13 mouse cellular contexts compared by ENCODE assay signal in genomic region chr14:93885551-93886084, GRCm38 (mm10). TPM values are rescaled to one million over a fixed set of nuclear protein-coding genes. Genes with fewer than 3 reads are reported as not detected.
A peak's percentile ranks its signal among the peaks of the same experiment; 100 is the strongest.
DNase-seq lines count a peak whose midpoint lies in the region; ATAC-seq lines count a peak whose summit lies in the region.
"Had no signal": no experiment of that assay in that cellular context is flagged by ENCODE, and none has a peak within 500 bp of the region (broad histone marks: within the 10 kb centered on the region; RNA-seq: fewer than 3 reads in every experiment).

No protein-coding gene starts in this region.

- H3K4me1 ChIP-seq in hindbrain, embryonic 12.5 days: peaks cover 25% of the 10 kb centered on the region
- no peaks in the 10 kb centered on the region for H3K4me1 ChIP-seq in hindbrain, embryonic 11.5 days (replicated peaks; ENCODE audit: control insufficient read depth, insufficient read depth, low read length)
- peaks cover 51% of the 10 kb centered on the region for H3K4me1 ChIP-seq in midbrain, embryonic 13.5 days (replicated peaks)
- 0 out of 2 replicates have a peak, but pooled peaks cover 2% of the 10 kb centered on the region for H3K4me1 ChIP-seq in midbrain, embryonic 11.5 days (ENCODE audit: control insufficient read depth, insufficient read depth, low read length)
- H3K4me1 ChIP-seq in hindbrain, embryonic 15.5 days (replicated peaks): peaks cover 45% of the 10 kb centered on the region
- H3K4me1 ChIP-seq in neural tube, embryonic 13.5 days (replicated peaks): peaks cover 70% of the 10 kb centered on the region
- H3K4me1 ChIP-seq: liver, embryonic 12.5 days had no signal

- WGBS in hindbrain, embryonic 12.5 days: 82% methylated on average over 11 of the region's 11 CpGs
- 80% methylated on average over 11 of the region's 11 CpGs for WGBS in hindbrain, embryonic 11.5 days
- 85% methylated on average over 11 of the region's 11 CpGs for WGBS in midbrain, embryonic 13.5 days
- 84% methylated on average over 11 of the region's 11 CpGs for WGBS in midbrain, embryonic 11.5 days
- 83% methylated on average over 11 of the region's 11 CpGs for WGBS in hindbrain, embryonic 15.5 days
- 78% methylated on average over 11 of the region's 11 CpGs for WGBS in neural tube, embryonic 13.5 days

- peak overlapping the region; percentile 28; the same call in 1 of the 2 replicates for H3K4me2 ChIP-seq in hindbrain, embryonic 12.5 days (replicated peaks)
- no peak overlapping the region for H3K4me2 ChIP-seq in hindbrain, embryonic 11.5 days (replicated peaks; ENCODE audit: low read depth, low read length)
- H3K4me2 ChIP-seq in midbrain, embryonic 13.5 days (replicated peaks): peak overlapping the region; percentile 74
- H3K4me2 ChIP-seq in midbrain, embryonic 11.5 days: no peak overlapping the region
- H3K4me2 ChIP-seq in hindbrain, embryonic 15.5 days: peak overlapping the region; percentile 80
- H3K4me2 ChIP-seq in neural tube, embryonic 13.5 days: peak overlapping the region; percentile 68
- H3K4me2 ChIP-seq: heart, embryonic 15.5 days; liver, embryonic 12.5 days had no signal

- H3K9ac ChIP-seq in hindbrain, embryonic 12.5 days: no peak overlapping the region
- H3K9ac ChIP-seq in hindbrain, embryonic 11.5 days (ENCODE audit: low read depth, low read length): no peak overlapping the region
- no peak overlapping the region for H3K9ac ChIP-seq in midbrain, embryonic 13.5 days (replicated peaks)
- no peak overlapping the region for H3K9ac ChIP-seq in midbrain, embryonic 11.5 days (ENCODE audit: low read length)
- H3K9ac ChIP-seq in hindbrain, embryonic 15.5 days: no peak overlapping the region
- H3K9ac ChIP-seq in neural tube, embryonic 13.5 days: no peak overlapping the region
- H3K9ac ChIP-seq: heart, embryonic 15.5 days; liver, embryonic 12.5 days had no signal

- H3K36me3 ChIP-seq in hindbrain, embryonic 12.5 days: 0 out of 2 replicates have a peak, but pooled peaks cover 4% of the 10 kb centered on the region
- H3K36me3 ChIP-seq in hindbrain, embryonic 11.5 days (ENCODE audit: control insufficient read depth, insufficient read depth, low read length): no peaks in the 10 kb centered on the region
- H3K36me3 ChIP-seq in midbrain, embryonic 13.5 days: no peaks in the 10 kb centered on the region
- no peaks in the 10 kb centered on the region for H3K36me3 ChIP-seq in midbrain, embryonic 11.5 days (ENCODE audit: control insufficient read depth, insufficient read depth, low read length)
- no peaks in the 10 kb centered on the region for H3K36me3 ChIP-seq in hindbrain, embryonic 15.5 days
- H3K36me3 ChIP-seq in neural tube, embryonic 13.5 days: peaks cover 9% of the 10 kb centered on the region
- H3K36me3 ChIP-seq: heart, embryonic 15.5 days; liver, embryonic 12.5 days had no signal

- no peak overlapping the region for H3K27ac ChIP-seq in hindbrain, embryonic 12.5 days
- H3K27ac ChIP-seq in hindbrain, embryonic 11.5 days (ENCODE audit: low read depth, low read length): no peak overlapping the region
- no peak overlapping the region for H3K27ac ChIP-seq in midbrain, embryonic 13.5 days
- H3K27ac ChIP-seq in midbrain, embryonic 11.5 days (ENCODE audit: low read depth, low read length): no peak overlapping the region
- H3K27ac ChIP-seq in hindbrain, embryonic 15.5 days (replicated peaks): no peak overlapping the region
- no peak overlapping the region for H3K27ac ChIP-seq in neural tube, embryonic 13.5 days (replicated peaks)
- H3K27ac ChIP-seq: heart, embryonic 15.5 days; liver, embryonic 12.5 days had no signal

- no peak for ATAC-seq in hindbrain, embryonic 12.5 days (ENCODE audit: low FRiP score)
- no peak for ATAC-seq in hindbrain, embryonic 11.5 days (ENCODE audit: low FRiP score)
- no peak for ATAC-seq in midbrain, embryonic 13.5 days
- no peak for ATAC-seq in midbrain, embryonic 11.5 days (ENCODE audit: low FRiP score)
- ATAC-seq in hindbrain, embryonic 15.5 days (ENCODE audit: low FRiP score, low read depth): no peak
- ATAC-seq in neural tube, embryonic 13.5 days (ENCODE audit: low read depth): no peak
- ATAC-seq: liver, embryonic 12.5 days had no signal

- no peak for DNase-seq in hindbrain, embryonic 11.5 days (ENCODE audit: low spot score)
- DNase-seq in midbrain, embryonic 11.5 days (ENCODE audit: low spot score, missing footprints): no peak
- DNase-seq in kidney, postnatal 14 days: no peak
- no peak for DNase-seq in heart, adult 9 months (ENCODE audit: low spot score in 2 of 2)
- DNase-seq: embryo, embryonic 11 days; gastrocnemius, postnatal 36 days; kidney, postnatal 10 days had no signal

- H3K9me3 ChIP-seq in hindbrain, embryonic 12.5 days (replicated peaks): no peaks in the 10 kb centered on the region
- H3K9me3 ChIP-seq in hindbrain, embryonic 11.5 days (ENCODE audit: control insufficient read depth, low read length): no peaks in the 10 kb centered on the region
- no peaks in the 10 kb centered on the region for H3K9me3 ChIP-seq in midbrain, embryonic 13.5 days
- H3K9me3 ChIP-seq in midbrain, embryonic 11.5 days (ENCODE audit: control insufficient read depth, low read length): no peaks in the 10 kb centered on the region
- H3K9me3 ChIP-seq in hindbrain, embryonic 15.5 days: no peaks in the 10 kb centered on the region
- H3K9me3 ChIP-seq in neural tube, embryonic 13.5 days: no peaks in the 10 kb centered on the region
- H3K9me3 ChIP-seq: heart, embryonic 15.5 days; liver, embryonic 12.5 days had no signal

- no peaks in the 10 kb centered on the region for H3K27me3 ChIP-seq in hindbrain, embryonic 12.5 days
- H3K27me3 ChIP-seq in hindbrain, embryonic 11.5 days (ENCODE audit: control insufficient read depth, insufficient read depth, low read length): no peaks in the 10 kb centered on the region
- no peaks in the 10 kb centered on the region for H3K27me3 ChIP-seq in midbrain, embryonic 13.5 days
- H3K27me3 ChIP-seq in midbrain, embryonic 11.5 days (ENCODE audit: control insufficient read depth, insufficient read depth, low read length): no peaks in the 10 kb centered on the region
- no peaks in the 10 kb centered on the region for H3K27me3 ChIP-seq in hindbrain, embryonic 15.5 days
- H3K27me3 ChIP-seq in neural tube, embryonic 13.5 days: no peaks in the 10 kb centered on the region
- H3K27me3 ChIP-seq: heart, embryonic 15.5 days had no signal

- H3K4me3 ChIP-seq in hindbrain, embryonic 12.5 days: no peak overlapping the region
- H3K4me3 ChIP-seq in hindbrain, embryonic 11.5 days (ENCODE audit: low read depth, low read length): no peak overlapping the region
- H3K4me3 ChIP-seq in midbrain, embryonic 13.5 days (replicated peaks): peak overlapping the region; percentile 18
- H3K4me3 ChIP-seq in midbrain, embryonic 11.5 days (ENCODE audit: low read depth, low read length): no peak overlapping the region
- H3K4me3 ChIP-seq in hindbrain, embryonic 15.5 days: peak overlapping the region; percentile 65
- peak overlapping the region; percentile 15 for H3K4me3 ChIP-seq in neural tube, embryonic 13.5 days
- H3K4me3 ChIP-seq: heart, embryonic 15.5 days; liver, embryonic 12.5 days had no signal

RNA-seq across cellular contexts. Expression of gene Pcdh9, which starts 4.9 kb away (rescaled TPM):
- 98.8 and 104 TPM in 2 replicates for polyA plus RNA-seq in hindbrain, embryonic 12.5 days (2016; fragmentation: Nextera tagmentation; extraction: Ambion mirVana)
- 41.3 and 50.9 TPM in 2 replicates for polyA plus RNA-seq in hindbrain, embryonic 11.5 days (2014; fragmentation: Nextera tagmentation; extraction: Ambion mirVana)
- polyA plus RNA-seq in midbrain, embryonic 13.5 days (2015; fragmentation: Nextera tagmentation; extraction: Ambion mirVana): 105 and 122 TPM in 2 replicates
- 39.4 and 40.4 TPM in 2 replicates for polyA plus RNA-seq in midbrain, embryonic 11.5 days (2014; fragmentation: Nextera tagmentation; extraction: Ambion mirVana)
- polyA plus RNA-seq in hindbrain, embryonic 15.5 days (2015; fragmentation: Nextera tagmentation; extraction: Ambion mirVana): 171 and 182 TPM in 2 replicates
- polyA plus RNA-seq in neural tube, embryonic 13.5 days (2015; fragmentation: Nextera tagmentation; extraction: Ambion mirVana): 103 TPM in 2 replicates

Comparison
In these comparisons a context has a peak if more than half of its experiments do, and no peak if none do; other contexts are left out.
1. H3K4me2 ChIP-seq: peak in hindbrain, embryonic 12.5 days (single experiment), midbrain, embryonic 13.5 days (single experiment), hindbrain, embryonic 15.5 days (single experiment) and neural tube, embryonic 13.5 days (single experiment); none in hindbrain, embryonic 11.5 days (single experiment) and midbrain, embryonic 11.5 days (single experiment).
2. H3K4me3 ChIP-seq: peak in midbrain, embryonic 13.5 days (single experiment), hindbrain, embryonic 15.5 days (single experiment) and neural tube, embryonic 13.5 days (single experiment); none in hindbrain, embryonic 12.5 days (single experiment), hindbrain, embryonic 11.5 days (single experiment) and midbrain, embryonic 11.5 days (single experiment).